Mouse (Mus musculus) forebrain, embryonic 16.5 days (tissue): ENCODE results near the gene Gsg1l. TPM values are rescaled to one million over a fixed set of nuclear protein-coding genes. Genes with fewer than 3 reads are reported as not detected.

Experiments used
- ATAC-seq: fragments of 200-750 bp; cut with Nextera tagmentation; 2 replicates; pipeline ENCODE4 v1.8.0; 2017; ENCODE audit warnings: mild to moderate bottlenecking, moderate library complexity
- H3K27ac ChIP-seq: fragments of 300-500 bp; sonication (generic); 2 replicates; pipeline ENCODE4 v1.5.1; 2014; ENCODE audit warnings: low read length, control low read depth
- H3K27me3 ChIP-seq: fragments of 300-500 bp; sonication (generic); replicated peaks from 2 replicates; pipeline ENCODE4 v1.6.1; 2014; ENCODE audit warnings: low read length; ENCODE audit not compliant: control insufficient read depth, insufficient read depth
- H3K36me3 ChIP-seq: fragments of 300-500 bp; sonication (generic); 2 replicates; pipeline ENCODE4 v1.6.1; 2014; ENCODE audit not compliant: control insufficient read depth, insufficient read depth
- H3K4me1 ChIP-seq: fragments of 300-500 bp; sonication (generic); replicated peaks from 2 replicates; pipeline ENCODE4 v1.6.1; 2014; ENCODE audit warnings: low read length; ENCODE audit not compliant: control insufficient read depth, insufficient read depth
- H3K4me2 ChIP-seq: fragments of 300-500 bp; sonication (generic); 2 replicates; pipeline ENCODE4 v1.6.1; 2014; ENCODE audit warnings: mild to moderate bottlenecking, low read length, control low read depth
- H3K4me3 ChIP-seq: fragments of 300-500 bp; sonication (generic); replicated peaks from 2 replicates; pipeline ENCODE4 v1.5.1; 2014; ENCODE audit warnings: mild to moderate bottlenecking, low read length, control low read depth
- H3K9ac ChIP-seq: fragments of 300-500 bp; sonication (generic); replicated peaks from 2 replicates; pipeline ENCODE4 v1.6.1; 2014; ENCODE audit warnings: low read depth, low read length, control low read depth
- H3K9me3 ChIP-seq: fragments of 300-500 bp; sonication (generic); 2 replicates; pipeline ENCODE4 v1.6.1; 2016; ENCODE audit warnings: low read length; ENCODE audit not compliant: control insufficient read depth
- WGBS: fragments of 180-500 bp; shearing (Covaris S2); extraction: QIAGEN DNeasy Blood & Tissue Kit; methylation state at CpG from one replicate; pipeline ENCODE4 v1.1.7; 2014; 5-methylcytosine and 5-hydroxymethylcytosine counted together
- polyA plus RNA-seq: library from polyadenylated mRNA; unstranded; fragments of >200 nt; fragmentation: Nextera tagmentation; extraction: Ambion mirVana; gene quantifications from 2 replicates; pipeline ENCODE4 v1.2.1, GENCODE M21; 2015

Gsg1l gene
- 5.8 and 6.1 TPM in 2 replicates for polyA plus RNA-seq

- no peaks in the 10 kb centered on the region for H3K36me3 ChIP-seq
- peak; percentile 56 for ATAC-seq
- no peak within 1 kb of the TSS for H3K27ac ChIP-seq
- WGBS = under 1% methylated on average over 39 of the region's 49 CpGs
- peaks cover 34% of the 10 kb centered on the region for H3K4me1 ChIP-seq
- peaks cover 28% of the 10 kb centered on the region for H3K27me3 ChIP-seq
- peak within 1 kb of the TSS; percentile 96 for H3K4me2 ChIP-seq
- H3K9ac ChIP-seq = peak within 1 kb of the TSS; percentile 64
- no peaks in the 10 kb centered on the region for H3K9me3 ChIP-seq
- H3K4me3 ChIP-seq = peak within 1 kb of the TSS; percentile 63
Observed at GRCm38 (mm10) chr7:126082286-126082741, at the start of gene Gsg1l. Gene Gsg1l (minus strand): TSS chr7:126082411.

DNA sequence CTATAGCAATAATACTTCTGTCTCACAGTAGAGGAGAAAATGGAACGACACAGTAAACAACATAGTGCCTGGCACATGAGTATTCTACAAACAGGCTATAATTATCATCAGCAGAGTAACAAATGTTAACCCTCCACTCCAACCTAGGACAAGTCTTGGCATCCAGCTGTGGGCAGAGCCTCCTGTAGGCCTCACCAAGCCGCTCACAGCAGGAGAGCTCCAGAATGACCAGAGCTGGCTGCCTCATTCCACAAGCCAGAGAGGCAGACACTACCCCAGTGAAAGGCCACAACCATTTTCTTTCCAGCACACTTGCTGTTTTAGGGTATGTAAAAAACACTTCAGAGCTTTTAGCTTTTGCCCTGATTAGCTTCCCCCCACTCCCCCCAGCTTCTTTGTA, 45.5 kb upstream of the Gsg1l start:
- WGBS = 78% methylated on average over 2 of the region's 2 CpGs
- Histone ChIP-seq H3K4me2 (no peak overlapping the region), H3K36me3 (peaks cover 5% of the 10 kb centered on the region), H3K9me3 (no peaks in the 10 kb centered on the region), H3K27me3 (no peaks in the 10 kb centered on the region), H3K4me3 (no peak overlapping the region), H3K27ac (no peak overlapping the region), H3K4me1 (no peaks in the 10 kb centered on the region), H3K9ac (no peak overlapping the region)
- ATAC-seq = no peak

GRCm38 (mm10) chr7:126126502-126126901, 44.3 kb upstream of the Gsg1l start:
- Histone ChIP-seq H3K9me3 (no peaks in the 10 kb centered on the region), H3K4me1 (no peaks in the 10 kb centered on the region), H3K27me3 (no peaks in the 10 kb centered on the region), H3K4me2 (no peak overlapping the region), H3K9ac (no peak overlapping the region), H3K27ac (no peak overlapping the region), H3K4me3 (no peak overlapping the region), H3K36me3 (peaks cover 14% of the 10 kb centered on the region)
- 86% methylated on average over 3 of the region's 3 CpGs for WGBS
- no peak for ATAC-seq

GRCm38 (mm10) chr7:126121533-126121932, 39.3 kb upstream of the Gsg1l start:
- 96% methylated on average over 4 of the region's 4 CpGs for WGBS
- ATAC-seq = no peak

GRCm38 (mm10) chr7:126119819-126120218, 37.6 kb upstream of the Gsg1l start:
- Histone ChIP-seq H3K27me3 (no peaks in the 10 kb centered on the region), H3K36me3 (peaks cover 29% of the 10 kb centered on the region), H3K4me2 (no peak overlapping the region), H3K9ac (no peak overlapping the region), H3K4me1 (no peaks in the 10 kb centered on the region), H3K9me3 (no peaks in the 10 kb centered on the region), H3K27ac (no peak overlapping the region), H3K4me3 (no peak overlapping the region)
- 64% methylated on average over 6 of the region's 6 CpGs for WGBS
- ATAC-seq = no peak

More at GRCm38 (mm10) chr7:126121533-126121932, 39.3 kb upstream of the Gsg1l start:
- Histone ChIP-seq H3K27ac (no peak overlapping the region), H3K4me1 (no peaks in the 10 kb centered on the region), H3K4me3 (no peak overlapping the region), H3K27me3 (no peaks in the 10 kb centered on the region), H3K9me3 (no peaks in the 10 kb centered on the region), H3K9ac (no peak overlapping the region), H3K4me2 (no peak overlapping the region), H3K36me3 (peaks cover 20% of the 10 kb centered on the region)

GRCm38 (mm10) chr7:126113263-126113662, 31.1 kb upstream of the Gsg1l start:
- Histone ChIP-seq H3K9ac (no peak overlapping the region), H3K27me3 (no peaks in the 10 kb centered on the region), H3K4me1 (no peaks in the 10 kb centered on the region), H3K9me3 (no peaks in the 10 kb centered on the region), H3K36me3 (peaks cover 28% of the 10 kb centered on the region), H3K4me3 (no peak overlapping the region), H3K4me2 (no peak overlapping the region), H3K27ac (no peak overlapping the region)
- WGBS = 62% methylated on average over 4 of the region's 4 CpGs
- no peak for ATAC-seq

- no peak for ATAC-seq
- no peaks in the 10 kb centered on the region for H3K27me3 ChIP-seq
- H3K36me3 ChIP-seq = peaks cover 43% of the 10 kb centered on the region
- no peak overlapping the region for H3K27ac ChIP-seq
- WGBS = 78% methylated on average over 2 of the region's 2 CpGs
- no peaks in the 10 kb centered on the region for H3K9me3 ChIP-seq
- no peak overlapping the region for H3K9ac ChIP-seq
- H3K4me3 ChIP-seq = no peak overlapping the region
- no peak overlapping the region for H3K4me2 ChIP-seq
- no peaks in the 10 kb centered on the region for H3K4me1 ChIP-seq
Observed at GRCm38 (mm10) chr7:126111230-126111629, 29.0 kb upstream of the Gsg1l start.

DNA sequence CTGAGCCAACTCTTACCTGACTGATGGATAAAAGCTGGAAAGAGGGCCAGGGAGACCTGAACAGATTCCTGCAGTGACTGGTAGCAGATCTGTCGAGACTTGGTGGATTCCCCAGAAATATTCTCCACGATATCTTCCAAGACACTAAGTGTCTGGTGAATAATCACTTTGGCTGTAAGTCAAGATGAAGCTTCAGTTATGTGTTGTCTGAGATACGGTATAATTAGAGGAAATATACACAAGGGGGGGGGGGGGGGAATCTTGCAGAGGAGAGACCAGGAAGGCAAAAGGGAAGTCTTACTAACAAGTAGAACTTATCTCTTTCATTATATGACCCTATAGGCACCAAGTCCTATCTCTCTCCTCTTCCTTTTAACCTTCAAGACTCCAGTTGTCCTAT, 27.7 kb upstream of the Gsg1l start:
- peaks cover 34% of the 10 kb centered on the region for H3K36me3 ChIP-seq
- 77% methylated on average over 3 of the region's 3 CpGs for WGBS
- ATAC-seq = no peak
- H3K4me2 ChIP-seq = no peak overlapping the region
- no peaks in the 10 kb centered on the region for H3K9me3 ChIP-seq
- H3K27me3 ChIP-seq = no peaks in the 10 kb centered on the region
- H3K27ac ChIP-seq = no peak overlapping the region
- H3K4me1 ChIP-seq = no peaks in the 10 kb centered on the region
- H3K9ac ChIP-seq = no peak overlapping the region
- H3K4me3 ChIP-seq = no peak overlapping the region

GRCm38 (mm10) chr7:126100440-126100839, 18.2 kb upstream of the Gsg1l start:
- no peak for ATAC-seq
- peaks cover 29% of the 10 kb centered on the region for H3K36me3 ChIP-seq
- 90% methylated on average over 11 of the region's 11 CpGs for WGBS

DNA sequence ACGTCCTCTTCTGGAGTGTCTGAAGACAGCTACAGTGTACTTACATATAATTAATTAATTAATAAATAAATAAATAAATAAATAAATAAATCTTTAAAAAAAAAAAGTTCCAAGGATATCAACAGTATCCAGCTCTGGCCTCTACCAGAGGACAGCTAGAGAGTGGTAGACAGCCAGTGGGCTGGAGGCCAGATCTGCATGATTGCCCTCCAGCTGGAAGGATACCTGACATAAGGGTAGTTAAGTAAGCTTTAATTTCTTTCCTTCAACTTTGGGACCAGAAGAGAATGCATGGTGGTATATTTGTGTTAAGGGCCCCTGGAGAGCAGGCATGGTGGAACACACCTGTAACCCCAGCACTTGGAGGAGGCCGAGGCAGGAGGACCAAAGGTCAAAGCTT, 17.6 kb upstream of the Gsg1l start:
- no peak for ATAC-seq
- 88% methylated on average over 2 of the region's 2 CpGs for WGBS
- H3K36me3 ChIP-seq = peaks cover 29% of the 10 kb centered on the region

More at GRCm38 (mm10) chr7:126100440-126100839, 18.2 kb upstream of the Gsg1l start:
- Histone ChIP-seq H3K27me3 (no peaks in the 10 kb centered on the region), H3K4me3 (no peak overlapping the region), H3K27ac (no peak overlapping the region), H3K9me3 (no peaks in the 10 kb centered on the region), H3K9ac (no peak overlapping the region), H3K4me1 (no peaks in the 10 kb centered on the region), H3K4me2 (no peak overlapping the region)

More for the DNA sequence above, 17.6 kb upstream of the Gsg1l start:
- no peak overlapping the region for H3K4me2 ChIP-seq
- no peak overlapping the region for H3K27ac ChIP-seq
- no peak overlapping the region for H3K9ac ChIP-seq
- H3K9me3 ChIP-seq = no peaks in the 10 kb centered on the region
- H3K4me1 ChIP-seq = no peaks in the 10 kb centered on the region
- H3K4me3 ChIP-seq = no peak overlapping the region
- no peaks in the 10 kb centered on the region for H3K27me3 ChIP-seq
